Mouse (Mus musculus) myocyte (in vitro differentiated cells): ENCODE results near the gene Ifne.

Source experiments
- E2F4 ChIP-seq: IDR thresholded peaks from one replicate; pipeline ENCODE4 v1.6.1; 2011; ENCODE audit warnings: mild to moderate bottlenecking, control low read depth, moderate library complexity; ENCODE audit not compliant: insufficient read depth
- MAX ChIP-seq: IDR thresholded peaks from one replicate; pipeline ENCODE4 v1.6.1; 2011; ENCODE audit warnings: low read depth, mild to moderate bottlenecking, control low read depth
- POLR2A ChIP-seq: IDR thresholded peaks from one replicate; pipeline ENCODE4 v1.6.1; 2011; ENCODE audit warnings: low read depth, mild to moderate bottlenecking, control low read depth, moderate library complexity; ENCODE audit not compliant: insufficient read length
- POLR2AphosphoS2 ChIP-seq: IDR thresholded peaks from one replicate; pipeline ENCODE4 v1.6.1; 2011; ENCODE audit warnings: low read depth, control low read depth; ENCODE audit not compliant: insufficient read length

DNA sequence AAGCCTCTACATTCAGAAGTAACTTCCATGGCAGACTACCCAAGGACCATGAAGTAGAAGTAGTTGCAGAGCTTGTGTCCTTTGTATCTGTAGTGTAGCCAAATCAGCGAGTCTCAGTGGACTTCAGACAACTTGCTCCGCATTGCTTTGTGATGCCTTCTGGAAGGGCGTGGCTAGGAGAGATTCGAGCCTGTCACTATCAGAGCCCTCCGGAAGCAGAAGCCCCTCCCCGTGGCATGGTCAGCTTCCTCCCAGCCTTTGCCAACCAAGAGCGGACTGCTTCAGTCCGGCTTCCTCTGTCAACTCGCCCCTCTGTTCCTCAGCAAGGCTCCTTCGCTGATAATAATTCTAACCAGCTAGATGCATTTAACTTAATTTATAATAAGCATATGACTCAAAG lies 1.8 kb downstream of the Ifne start:
- TF ChIP-seq MAX: no peak
- no peak for TF ChIP-seq POLR2A
- TF ChIP-seq POLR2AphosphoS2: no peak
- no peak for TF ChIP-seq E2F4
